Mouse (Mus musculus) ES-Bruce4 (cell line): ENCODE results near the gene Lgals7. TPM values are rescaled to one million over a fixed set of nuclear protein-coding genes. Genes with fewer than 3 reads are reported as not detected.
"Not testable (repeated sequence)": the region's sequence is repeated elsewhere in the genome, so short reads cannot be mapped to it uniquely, and the experiment has no call there.

ENCODE experiments used
- H3K27ac ChIP-seq: 2 replicates; pipeline ENCODE4 v1.5.1; 2012; ENCODE audit warnings: low read length, inconsistent platforms; ENCODE audit not compliant: insufficient read depth
- H3K27me3 ChIP-seq: 2 replicates; pipeline ENCODE4 v1.6.1; 2012; ENCODE audit warnings: mild to moderate bottlenecking, low read length, inconsistent platforms; ENCODE audit not compliant: control insufficient read depth, poor library complexity, insufficient read depth, severe bottlenecking
- H3K36me3 ChIP-seq: 2 replicates; pipeline ENCODE4 v1.6.1; 2012; ENCODE audit warnings: inconsistent platforms, mild to moderate bottlenecking, low read length, moderate library complexity; ENCODE audit not compliant: control insufficient read depth, poor library complexity, insufficient read depth, severe bottlenecking
- H3K4me1 ChIP-seq: one replicate; pipeline ENCODE4 v1.8.1; 2011; ENCODE audit warnings: low read length; ENCODE audit not compliant: control insufficient read depth, insufficient read depth
- H3K4me3 ChIP-seq: 2 replicates; pipeline ENCODE4 v1.5.1; 2011; ENCODE audit warnings: low read depth, mild to moderate bottlenecking, low read length
- H3K9ac ChIP-seq: 2 replicates; pipeline ENCODE4 v1.6.1; 2012; ENCODE audit warnings: low read depth, mild to moderate bottlenecking, inconsistent platforms; ENCODE audit not compliant: poor library complexity, severe bottlenecking
- H3K9me3 ChIP-seq: replicated peaks from 2 replicates; pipeline ENCODE4 v1.6.1; 2012; ENCODE audit warnings: mild to moderate bottlenecking, low read length, inconsistent platforms; ENCODE audit not compliant: control insufficient read depth, poor library complexity, insufficient read depth, severe bottlenecking
- CTCF ChIP-seq: IDR thresholded peaks from one replicate; pipeline ENCODE4 v1.8.1; 2011; ENCODE audit warnings: low read depth, low read length
- EP300 ChIP-seq: IDR thresholded peaks from 2 replicates; pipeline ENCODE4 v1.6.1; 2011; ENCODE audit warnings: low read depth, low read length; ENCODE audit not compliant: insufficient read depth
- POLR2A ChIP-seq: IDR thresholded peaks from one replicate; pipeline ENCODE4 v1.8.1; 2011; ENCODE audit warnings: low read length; ENCODE audit not compliant: insufficient read depth
- polyA plus RNA-seq: library from polyadenylated mRNA; stranded (reverse); fragments of >200 nt; gene quantifications from 2 replicates; pipeline ENCODE4 v1.2.4, GENCODE M21; 2011; ENCODE audit warnings: low read depth; ENCODE audit not compliant: missing spikeins, insufficient read depth, insufficient read length

Gene Lgals7
- polyA plus RNA-seq, 1 experiment: not detected

DNA sequence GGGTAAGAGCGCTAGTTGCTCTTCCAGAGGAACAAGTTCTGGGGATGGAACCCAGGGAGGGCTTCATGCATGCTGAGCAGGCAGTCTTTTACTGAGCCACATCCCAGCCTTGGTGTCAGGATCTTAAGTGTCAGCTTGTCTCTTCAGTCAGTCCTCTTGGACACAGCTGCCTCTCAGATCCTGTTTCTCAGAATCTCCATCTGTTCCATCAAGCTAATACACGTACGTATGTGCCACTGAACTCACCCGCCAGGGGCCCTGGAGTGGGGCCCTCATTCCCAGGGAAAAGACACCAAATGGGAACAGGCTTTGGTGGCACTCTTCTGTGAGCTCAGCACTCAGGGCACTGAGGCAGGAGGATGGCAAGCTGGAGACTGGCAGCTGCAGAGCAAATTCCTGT lies 14.2 kb downstream of the Lgals7 start:
- H3K9ac ChIP-seq: no peak overlapping the region

DNA sequence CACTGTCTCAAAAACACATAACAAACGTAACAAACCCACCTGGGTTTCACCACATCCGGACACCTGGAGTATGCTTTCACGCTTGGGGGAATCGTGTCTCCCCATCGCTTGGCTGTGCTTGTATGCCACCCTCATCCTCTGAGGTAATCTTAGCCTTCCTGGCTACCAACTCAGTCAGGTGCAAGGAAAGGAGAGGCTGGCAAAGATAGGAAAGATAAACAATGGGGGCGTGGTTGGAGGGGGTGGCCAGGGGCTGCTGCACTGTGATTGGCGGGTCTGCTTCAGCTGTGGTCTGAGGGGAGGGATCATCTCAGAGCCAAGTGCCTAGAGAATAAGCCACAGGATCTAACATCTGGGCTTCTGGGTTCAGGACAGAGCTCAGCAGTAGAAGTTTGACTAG lies 16.0 kb downstream of the Lgals7 start:
- H3K9me3 ChIP-seq: no peaks in the 10 kb centered on the region
- H3K9ac ChIP-seq: no peak overlapping the region
- peaks cover 11% of the 10 kb centered on the region for H3K4me1 ChIP-seq
- no peak overlapping the region for H3K4me3 ChIP-seq
- no peaks in the 10 kb centered on the region for H3K27me3 ChIP-seq
- no peaks in the 10 kb centered on the region for H3K36me3 ChIP-seq
- no peak for TF ChIP-seq CTCF
- peak; percentile 18 for TF ChIP-seq POLR2A
- TF ChIP-seq EP300: no peak
- no peak overlapping the region for H3K27ac ChIP-seq

More for the DNA sequence above, 14.2 kb downstream of the Lgals7 start:
- Histone ChIP-seq H3K4me1 (peaks cover 11% of the 10 kb centered on the region), H3K9me3 (no peaks in the 10 kb centered on the region), H3K36me3 (no peaks in the 10 kb centered on the region), H3K27ac (no peak overlapping the region), H3K4me3 (no peak overlapping the region), H3K27me3 (no peaks in the 10 kb centered on the region)
- TF ChIP-seq CTCF: no peak
- no peak for TF ChIP-seq POLR2A
- TF ChIP-seq EP300: no peak

DNA sequence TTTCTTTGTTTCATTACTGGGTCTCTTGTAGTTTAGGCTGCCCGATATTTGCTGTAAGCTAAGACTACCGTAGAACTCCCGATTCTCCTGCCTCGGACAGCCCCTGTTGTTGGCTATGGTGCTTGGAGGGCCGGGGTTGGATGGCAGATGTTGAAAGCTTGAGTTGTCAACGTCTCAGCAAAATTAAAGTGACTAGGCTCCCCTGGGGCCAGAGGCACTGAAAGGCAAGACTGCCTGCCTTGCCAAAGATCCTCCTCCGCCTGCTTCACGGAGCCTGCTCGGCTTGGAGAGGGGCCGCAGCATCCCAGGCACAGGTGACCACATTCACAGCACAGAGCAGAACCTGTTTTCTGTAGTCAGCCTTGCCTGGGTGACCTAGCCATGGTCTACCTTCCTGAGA lies 16.9 kb downstream of the Lgals7 start:
- TF ChIP-seq CTCF (no peak), EP300 (no peak), POLR2A (no peak)

DNA sequence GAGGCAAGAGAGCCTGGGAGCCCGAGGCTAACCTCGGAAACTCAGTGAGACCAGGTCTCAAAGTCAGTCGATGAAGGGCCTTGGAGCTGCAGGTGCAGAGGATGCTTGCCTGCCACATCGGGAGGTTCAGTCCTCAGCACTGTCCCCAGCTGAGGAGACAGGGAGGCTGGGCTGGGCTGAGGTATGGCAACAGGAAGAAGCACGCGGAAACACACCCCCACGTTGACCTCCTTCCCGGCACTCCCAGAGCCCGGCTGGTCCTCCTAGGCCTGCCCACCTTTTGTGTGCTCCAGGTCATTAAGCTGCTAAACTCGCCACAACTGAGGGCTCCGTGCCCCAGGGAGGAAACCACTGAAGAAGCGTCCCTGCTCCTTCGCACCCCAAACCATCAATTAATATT lies 17.5 kb downstream of the Lgals7 start, which contains the start of gene Capn12:
Gene Capn12 (plus strand): TSS at position 224 of the 400 bp plus-strand sequence.
- H3K4me3 ChIP-seq: no peak within 1 kb of the TSS
- peaks cover 11% of the 10 kb centered on the region for H3K4me1 ChIP-seq
- H3K36me3 ChIP-seq: no peaks in the 10 kb centered on the region
- no peak within 1 kb of the TSS for H3K27ac ChIP-seq
- H3K9me3 ChIP-seq: no peaks in the 10 kb centered on the region
- H3K9ac ChIP-seq: no peak within 1 kb of the TSS
- H3K27me3 ChIP-seq: no peaks in the 10 kb centered on the region
- TF ChIP-seq CTCF: no peak
- no peak for TF ChIP-seq EP300
- TF ChIP-seq POLR2A: no peak

More for the DNA sequence above, 16.9 kb downstream of the Lgals7 start:
- Histone ChIP-seq H3K4me3 (no peak overlapping the region), H3K4me1 (peaks cover 11% of the 10 kb centered on the region), H3K36me3 (no peaks in the 10 kb centered on the region), H3K9me3 (no peaks in the 10 kb centered on the region), H3K27me3 (no peaks in the 10 kb centered on the region), H3K9ac (no peak overlapping the region), H3K27ac (no peak overlapping the region)

DNA sequence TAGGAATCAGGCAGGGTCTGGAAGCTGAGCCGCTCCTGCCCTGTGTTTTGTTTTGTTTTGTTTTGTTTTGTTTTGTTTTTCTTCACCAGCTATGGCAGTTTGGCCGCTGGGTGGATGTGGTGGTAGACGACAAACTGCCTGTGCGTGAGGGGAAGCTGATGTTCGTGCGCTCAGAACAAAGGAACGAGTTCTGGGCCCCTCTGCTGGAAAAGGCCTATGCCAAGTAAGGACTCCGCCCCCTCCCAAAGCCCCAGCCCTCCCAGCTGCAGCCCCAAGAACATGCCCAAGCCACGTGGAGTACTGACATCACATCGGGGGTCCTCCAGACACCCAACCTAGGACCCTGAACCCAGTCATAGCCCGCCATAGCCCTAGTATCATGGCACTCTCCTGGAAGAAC lies 19.4 kb downstream of the Lgals7 start:
- H3K27me3 ChIP-seq: no peaks in the 10 kb centered on the region
- no peak overlapping the region for H3K4me3 ChIP-seq
- H3K9ac ChIP-seq: no peak overlapping the region
- no peaks in the 10 kb centered on the region for H3K9me3 ChIP-seq
- no peak for TF ChIP-seq EP300
- TF ChIP-seq CTCF: no peak
- no peak for TF ChIP-seq POLR2A
- peaks cover 8% of the 10 kb centered on the region for H3K4me1 ChIP-seq
- H3K36me3 ChIP-seq: no peaks in the 10 kb centered on the region
- no peak overlapping the region for H3K27ac ChIP-seq

DNA sequence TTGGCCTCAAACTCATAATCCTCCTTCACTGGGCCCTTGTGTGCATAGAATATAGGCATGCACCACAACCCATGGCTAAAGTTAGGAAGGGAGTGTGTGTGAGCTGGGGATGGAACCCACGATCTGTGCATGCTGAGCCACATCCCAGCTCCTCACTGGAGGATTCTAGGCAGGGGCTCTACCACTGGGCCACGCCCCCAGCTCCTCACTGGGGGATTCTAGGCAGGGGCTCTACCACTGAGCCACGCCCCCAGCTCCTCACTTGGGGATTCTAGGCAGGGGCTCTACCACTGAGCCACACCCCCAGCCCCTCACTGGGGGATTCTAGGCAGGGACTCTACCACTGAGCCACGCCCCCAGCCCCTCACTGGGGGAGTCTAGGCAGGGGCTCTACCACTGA lies 20.1 kb downstream of the Lgals7 start:
- H3K4me1 ChIP-seq, H3K36me3 ChIP-seq, H3K27me3 ChIP-seq, H3K9ac ChIP-seq, H3K9me3 ChIP-seq, H3K4me3 ChIP-seq, H3K27ac ChIP-seq: not testable (repeated sequence)
